Mouse (Mus musculus) liver, adult 2 months (tissue): Measurements from ENCODE around the gene Fbn1.

Experiments used
- CTCF ChIP-seq: fragments of 200-500 bp; IDR thresholded peaks from 2 replicates; pipeline ENCODE4 v1.5.1; 2011; ENCODE audit warnings: low read depth, low read length, control low read depth
- POLR2A ChIP-seq: fragments of 200-500 bp; IDR thresholded peaks from 2 replicates; pipeline ENCODE4 v1.6.1; 2011; ENCODE audit warnings: low read length, control low read depth; ENCODE audit not compliant: insufficient read depth; ENCODE audit errors: extremely low read depth

DNA sequence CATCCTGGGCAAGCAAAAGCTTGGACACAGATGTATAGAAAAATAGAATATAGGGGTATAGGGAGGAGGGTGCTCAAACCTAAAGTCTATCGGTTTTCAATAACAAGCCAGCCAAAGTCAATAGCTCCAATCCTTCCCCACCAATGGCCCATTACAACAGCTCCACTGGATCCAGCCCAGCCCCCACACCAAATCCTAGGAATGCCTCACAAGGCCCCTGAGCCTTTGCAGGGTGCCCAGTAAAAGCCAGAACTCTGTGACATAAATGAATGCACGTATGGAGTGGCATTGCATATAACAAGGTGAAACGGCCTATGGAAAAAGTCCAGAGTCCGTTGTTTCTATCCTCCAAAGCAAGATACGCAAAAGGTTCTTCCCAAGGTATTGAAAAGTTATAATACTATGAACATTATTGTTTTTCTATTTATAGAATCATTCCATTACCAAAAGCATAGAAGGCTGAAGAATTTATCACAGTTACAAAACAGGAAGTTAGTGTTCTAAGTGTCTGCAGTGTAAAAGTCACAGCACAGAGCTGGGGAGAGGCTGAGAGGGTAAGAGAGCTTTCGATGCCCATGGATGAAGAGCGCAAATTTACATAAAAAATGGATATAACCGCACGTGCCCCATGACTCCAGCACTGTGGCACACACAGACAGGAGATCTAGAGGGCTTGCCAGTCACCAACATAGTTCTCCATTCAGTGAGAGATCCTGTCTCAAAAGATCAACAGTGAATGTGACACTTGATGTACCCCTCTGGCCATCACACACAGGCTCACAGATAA, 26.1 kb downstream of the Fbn1 start:
- TF ChIP-seq CTCF (no peak), POLR2A (no peak)
